Mouse (Mus musculus) erythroid progenitor cell, adult 5-6 weeks (primary cell): ENCODE results near the gene Map4k1. TPM values are rescaled to one million over a fixed set of nuclear protein-coding genes. Genes with fewer than 3 reads are reported as not detected.

Source experiments
- ATAC-seq: replicated peaks from 2 replicates; pipeline ENCODE4 v1.8.0; 2016; ENCODE audit warnings: moderate number of reproducible peaks, mild to moderate bottlenecking, moderate TSS enrichment, inconsistent platforms; ENCODE audit not compliant: poor library complexity, low FRiP score, severe bottlenecking
- total RNA-seq, 2 experiments: library from RNA; stranded (forward) in 1 of 2; stranded (reverse) in 1 of 2; fragments of 150-400 nt in 1 of 2; fragments of 186-747, 209-891 nt in 1 of 2; gene quantifications; 2 replicates each; pipeline versions ENCODE4 v1.2.3 to v1.2.4; 2015 to 2017; ENCODE audit warnings: low replicate concordance in 2 of 2

Gene Map4k1
- total RNA-seq (2015; ENCODE audit: low replicate concordance): 13.0 and 23.1 TPM in 2 replicates
- total RNA-seq (2017; ENCODE audit: low replicate concordance): 7.3 and 7.9 TPM in 2 replicates

- peak; percentile 89 for ATAC-seq
Measured at GRCm38 (mm10) chr7:28981651-28982273, at the start of gene Map4k1, which contains the start of gene Eif3k. Gene Map4k1, plus strand, starts transcription at chr7:28982050. Gene Eif3k, minus strand, starts transcription at chr7:28981864.

DNA sequence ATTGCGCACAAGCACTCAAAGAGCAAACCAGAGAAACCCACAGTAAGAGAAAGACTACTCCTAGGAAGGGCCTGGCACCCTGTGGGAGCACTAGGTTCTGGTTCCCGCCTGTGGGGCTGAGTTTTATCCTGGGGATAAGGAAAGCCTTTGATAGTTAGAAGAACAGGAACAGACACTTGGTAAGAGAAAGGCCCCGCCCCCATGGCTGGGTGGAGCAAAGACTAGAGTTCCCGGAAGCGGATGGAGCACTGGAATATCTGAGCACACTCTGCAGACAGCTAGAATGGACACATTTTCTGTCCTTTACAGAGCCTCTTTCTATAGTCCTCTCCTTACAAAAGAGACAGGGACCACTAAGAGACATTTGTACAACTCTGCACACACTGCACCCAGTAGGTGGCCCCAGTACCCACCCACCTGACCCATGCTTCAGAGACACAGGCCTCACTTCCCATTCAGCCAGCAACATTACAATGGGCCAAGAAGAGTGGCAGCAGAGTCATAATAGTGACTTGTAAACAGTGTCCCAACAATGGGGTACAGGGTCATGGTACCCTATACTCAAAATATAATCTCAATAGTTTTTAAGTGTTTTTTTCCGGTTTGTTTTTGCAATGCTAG lies 49.3 kb upstream of the Map4k1 start:
- ATAC-seq: no peak

DNA sequence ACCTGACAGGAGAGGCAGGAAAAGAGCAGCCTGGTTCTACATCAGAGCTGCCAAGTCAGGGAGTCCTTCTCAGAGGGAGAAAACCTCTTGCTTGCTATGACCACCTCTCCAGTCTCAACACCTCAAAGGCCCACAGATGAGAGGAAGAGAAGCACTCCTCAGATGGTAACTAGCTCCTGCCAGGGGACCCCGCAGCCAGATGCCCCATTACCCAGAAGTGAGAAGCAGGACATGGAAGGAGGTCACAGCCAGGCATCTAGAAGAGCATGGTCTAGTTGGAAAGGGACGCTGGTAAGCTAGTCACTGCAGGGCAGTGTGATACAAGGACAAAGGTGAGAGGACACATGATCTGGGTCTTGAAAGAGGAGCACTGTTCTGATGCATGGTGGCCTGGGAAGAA lies 48.0 kb upstream of the Map4k1 start:
- ATAC-seq: no peak

GRCm38 (mm10) chr7:28936787-28937186 lies 45.1 kb upstream of the Map4k1 start:
- ATAC-seq: no peak

GRCm38 (mm10) chr7:28938654-28939053 lies 43.2 kb upstream of the Map4k1 start:
- ATAC-seq: no peak

GRCm38 (mm10) chr7:28939418-28940183 lies 42.2 kb upstream of the Map4k1 start:
- ATAC-seq: no peak

- ATAC-seq: no peak
Measured at GRCm38 (mm10) chr7:28941129-28941528, 40.7 kb upstream of the Map4k1 start.

DNA sequence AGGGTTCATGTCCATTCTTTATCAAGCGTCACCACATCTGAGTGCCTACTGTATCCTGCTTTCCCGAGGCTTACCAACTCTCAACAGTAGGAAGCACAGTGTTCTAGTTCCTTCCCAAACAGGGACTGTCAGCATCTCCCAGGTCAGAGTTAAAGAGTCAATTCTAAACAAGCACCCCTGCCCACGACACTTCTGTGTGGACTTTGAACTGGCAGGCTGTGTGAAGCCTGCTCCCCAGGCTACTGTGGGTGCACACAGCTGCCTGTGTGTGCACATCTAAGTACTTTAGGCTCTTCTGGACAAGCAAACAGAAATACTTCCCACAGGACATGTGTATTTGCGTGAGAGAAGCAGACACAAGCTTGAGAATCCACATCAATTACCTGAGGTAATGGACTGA lies 40.3 kb upstream of the Map4k1 start:
- no peak for ATAC-seq

GRCm38 (mm10) chr7:28943451-28944180 lies 38.2 kb upstream of the Map4k1 start:
- no peak for ATAC-seq

DNA sequence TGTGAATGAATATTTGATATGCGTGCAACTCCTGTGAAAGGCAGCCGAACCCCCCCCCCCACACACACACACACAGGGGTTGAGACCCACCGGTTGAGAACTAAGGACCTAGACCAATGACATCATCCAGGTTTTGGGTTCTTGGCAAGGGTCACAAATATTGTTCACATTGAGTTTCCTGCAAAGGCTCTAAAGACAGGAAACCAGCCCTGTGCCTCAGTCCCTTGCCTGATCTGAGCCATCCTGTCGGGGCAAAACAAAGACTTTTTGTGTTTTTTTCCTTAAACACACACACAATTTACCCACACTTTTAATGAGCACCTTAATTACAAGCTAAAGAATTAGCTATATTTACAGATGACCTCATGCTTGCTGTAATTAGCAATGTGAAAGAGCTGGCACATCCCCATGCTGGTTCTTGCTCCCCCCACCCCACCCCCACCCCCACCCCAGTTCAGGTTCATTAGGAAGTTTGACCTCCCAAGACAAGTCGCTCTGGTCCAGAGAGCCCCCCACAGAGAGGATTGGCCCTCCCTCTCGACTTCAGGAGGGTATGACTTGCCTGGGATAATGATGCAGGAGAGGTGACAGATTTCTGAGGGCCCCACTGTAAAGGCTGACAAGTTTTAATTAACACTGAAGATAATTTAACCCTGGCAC lies 37.0 kb upstream of the Map4k1 start:
- ATAC-seq: no peak

- ATAC-seq: no peak
Measured at GRCm38 (mm10) chr7:28945416-28946270, 36.2 kb upstream of the Map4k1 start.

DNA sequence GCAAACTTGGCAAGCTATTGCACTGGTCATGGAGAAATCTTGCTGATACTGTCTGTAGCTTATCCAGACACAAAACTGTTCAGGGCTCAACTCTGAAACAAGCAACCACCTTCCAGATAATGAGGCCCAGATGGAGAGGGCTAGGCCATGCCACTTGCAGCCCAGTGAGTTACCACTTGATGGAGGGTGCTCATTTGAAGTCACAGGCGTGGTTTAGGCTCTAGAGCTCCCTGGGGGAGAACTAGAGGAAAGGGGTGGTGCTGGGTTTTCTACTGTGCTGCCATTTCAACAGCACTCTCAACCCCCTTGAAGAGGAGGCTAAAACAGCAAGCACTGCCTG lies 35.6 kb upstream of the Map4k1 start:
- no peak for ATAC-seq

DNA sequence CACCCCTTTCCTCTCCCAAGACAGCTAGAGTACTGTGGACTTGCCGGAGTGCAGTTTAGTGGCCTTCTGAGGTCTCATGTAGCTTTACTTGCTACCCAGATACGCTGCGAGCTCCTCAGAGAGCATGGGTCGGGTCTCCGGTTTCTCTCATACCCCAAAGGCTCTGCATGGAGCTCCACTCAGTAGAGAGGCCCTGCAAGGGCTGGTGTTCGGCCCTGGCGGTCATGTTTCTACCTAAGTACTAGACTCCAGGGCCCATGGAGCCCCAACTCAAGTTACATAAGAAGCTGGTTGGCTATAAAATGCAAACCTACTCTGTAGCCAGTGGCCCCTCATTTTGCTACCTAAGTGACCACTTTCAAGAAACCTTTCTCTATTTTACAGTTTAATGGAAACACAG lies 33.1 kb upstream of the Map4k1 start:
- ATAC-seq: no peak

GRCm38 (mm10) chr7:28949298-28949697 lies 32.6 kb upstream of the Map4k1 start:
- ATAC-seq: no peak

DNA sequence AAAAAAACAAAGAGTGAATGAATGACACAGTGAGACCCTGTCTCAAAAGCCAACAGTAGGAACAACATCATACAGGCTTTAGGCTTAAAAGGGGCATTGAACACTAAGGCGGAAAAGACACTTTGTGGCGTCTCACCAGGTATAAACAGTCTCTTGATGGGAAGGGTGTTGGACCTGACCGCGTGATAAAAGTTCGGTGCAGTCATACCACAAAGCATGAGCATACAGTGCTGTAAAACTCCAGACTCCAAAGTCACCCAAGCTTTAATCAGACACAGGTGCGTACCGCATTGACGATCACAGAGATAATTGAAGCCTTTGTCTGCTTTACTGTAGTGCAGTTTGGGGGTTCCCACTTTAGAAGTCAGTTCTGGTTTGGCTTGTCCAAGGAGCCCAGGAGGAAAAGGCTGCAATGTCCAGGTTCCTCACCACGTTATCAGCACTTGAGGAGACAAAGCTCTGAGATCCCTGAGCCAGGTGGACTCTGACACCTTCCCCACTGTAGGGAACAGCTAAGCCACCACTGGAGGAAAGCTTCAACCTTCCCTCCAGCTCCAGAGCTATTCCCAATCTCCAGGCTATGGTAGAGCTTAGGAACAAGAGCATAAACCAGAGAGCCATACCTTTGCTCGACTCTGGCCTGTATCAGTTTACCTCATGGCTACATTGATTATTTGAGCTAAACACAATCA lies 31.4 kb upstream of the Map4k1 start:
- no peak for ATAC-seq

DNA sequence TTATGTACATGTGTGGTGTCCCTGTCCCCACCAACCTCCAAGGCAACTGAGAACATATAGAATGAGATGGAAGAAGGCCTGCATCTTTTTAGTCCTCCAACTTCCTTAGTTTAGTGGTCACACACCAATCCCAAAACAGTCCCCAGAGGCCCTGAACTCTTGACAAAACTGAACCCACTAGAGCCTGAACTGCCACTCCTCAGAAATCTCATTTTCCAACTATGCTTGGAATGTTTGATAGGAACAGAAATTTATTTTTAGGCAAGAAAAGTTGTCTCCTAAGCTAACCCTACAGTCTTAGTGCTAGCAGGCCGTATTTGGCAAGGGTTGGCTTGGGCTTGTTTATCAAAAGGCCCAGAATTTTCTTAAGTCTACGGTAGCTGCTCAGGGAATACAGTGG lies 30.1 kb upstream of the Map4k1 start:
- no peak for ATAC-seq

DNA sequence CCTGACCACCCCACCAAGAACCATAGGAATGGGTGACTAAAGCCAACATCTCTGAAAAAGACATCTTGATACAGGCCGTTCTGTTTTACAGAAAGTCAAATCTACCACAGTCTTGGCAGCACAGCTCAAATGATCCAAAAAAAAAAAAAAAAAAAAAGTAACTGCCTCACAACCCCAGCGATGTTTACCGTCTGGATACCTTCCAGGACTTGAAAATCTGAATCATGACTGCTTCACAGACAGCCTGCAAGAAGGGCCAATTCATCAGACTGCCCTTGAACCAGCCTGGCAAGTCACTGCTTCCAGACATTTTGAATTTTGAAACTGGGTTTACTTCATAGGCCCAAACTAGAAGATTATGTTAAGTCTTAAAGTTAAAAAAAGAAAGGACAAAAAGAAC lies 29.1 kb upstream of the Map4k1 start:
- ATAC-seq: no peak
